Mouse (Mus musculus) bone marrow, adult 2 months (tissue): Measurements from ENCODE around the gene Gm14862. TPM values are rescaled to one million over a fixed set of nuclear protein-coding genes. Genes with fewer than 3 reads are reported as not detected.
"Not testable (repeated sequence)": the region's sequence is repeated elsewhere in the genome, so short reads cannot be mapped to it uniquely, and the experiment has no call there.

ENCODE experiments used
- H3K27ac ChIP-seq: fragments of 200-500 bp; 2 replicates; pipeline ENCODE4 v1.5.1; 2012; ENCODE audit warnings: low read depth, mild to moderate bottlenecking, control low read depth, inconsistent platforms, low read length; ENCODE audit not compliant: control insufficient read depth, poor library complexity, insufficient read depth
- H3K4me1 ChIP-seq: fragments of 200-500 bp; 2 replicates; pipeline ENCODE4 v1.6.1; 2011; ENCODE audit warnings: low read length; ENCODE audit not compliant: control insufficient read depth, insufficient read depth
- H3K4me3 ChIP-seq: fragments of 200-500 bp; replicated peaks from 2 replicates; pipeline ENCODE3; 2011; ENCODE audit warnings: mild to moderate bottlenecking, low read depth, low read length, control low read depth; ENCODE audit not compliant: control insufficient read depth
- CTCF ChIP-seq: fragments of 200-500 bp; IDR thresholded peaks from 2 replicates; pipeline ENCODE4 v1.5.1; 2011; ENCODE audit warnings: low read length, control low read depth; ENCODE audit not compliant: control insufficient read depth, insufficient read depth
- POLR2A ChIP-seq: fragments of 200-500 bp; IDR thresholded peaks from 2 replicates; pipeline ENCODE4 v1.6.1; 2011; ENCODE audit warnings: low read depth, mild to moderate bottlenecking, control low read depth, low read length, borderline replicate concordance; ENCODE audit not compliant: control insufficient read depth
- WGBS: fragments of 180-500 bp; shearing (Covaris S2); methylation state at CpG from one replicate; pipeline ENCODE4 v1.1.7; 2018; 5-methylcytosine and 5-hydroxymethylcytosine counted together
- polyA plus RNA-seq: library from polyadenylated mRNA; stranded (reverse); fragments of >200 nt; gene quantifications from 2 replicates; pipeline ENCODE4 v1.2.4, GENCODE M21; 2011; ENCODE audit warnings: low replicate concordance; ENCODE audit not compliant: missing spikeins, insufficient read depth, insufficient read length

The Gm14862 gene
- 2.9 TPM in 1 of 2 replicates, not detected in the other for polyA plus RNA-seq

DNA sequence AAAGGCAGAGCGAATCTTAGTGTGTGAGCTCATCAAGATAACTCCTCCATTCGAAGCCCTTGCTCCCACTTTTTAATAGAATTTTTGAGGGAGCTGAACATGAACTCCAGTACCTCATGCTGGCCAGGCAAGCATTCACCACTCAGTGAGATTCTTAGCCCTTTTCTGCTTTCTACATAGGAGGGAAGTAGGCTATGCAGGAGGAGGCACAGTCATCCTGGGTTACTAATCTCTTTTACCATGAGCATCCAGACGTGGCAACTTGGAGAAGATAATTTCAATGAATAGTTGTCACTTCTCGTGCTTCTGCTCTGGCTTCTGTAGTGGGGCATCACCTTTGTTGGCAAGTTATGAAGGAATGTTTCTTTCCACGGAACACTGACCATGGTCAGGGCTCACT lies at the start of gene Gm14862:
TSS of gene Gm14862 (minus strand) at position 134 of the 400 bp plus-strand sequence.
- no peaks in the 10 kb centered on the region for H3K4me1 ChIP-seq
- H3K4me3 ChIP-seq: peak within 1 kb of the TSS; percentile 34
- H3K27ac ChIP-seq: no peak within 1 kb of the TSS
- no peak for TF ChIP-seq POLR2A
- no peak for TF ChIP-seq CTCF
- WGBS: 65% methylated on average over 5 of the region's 5 CpGs

DNA sequence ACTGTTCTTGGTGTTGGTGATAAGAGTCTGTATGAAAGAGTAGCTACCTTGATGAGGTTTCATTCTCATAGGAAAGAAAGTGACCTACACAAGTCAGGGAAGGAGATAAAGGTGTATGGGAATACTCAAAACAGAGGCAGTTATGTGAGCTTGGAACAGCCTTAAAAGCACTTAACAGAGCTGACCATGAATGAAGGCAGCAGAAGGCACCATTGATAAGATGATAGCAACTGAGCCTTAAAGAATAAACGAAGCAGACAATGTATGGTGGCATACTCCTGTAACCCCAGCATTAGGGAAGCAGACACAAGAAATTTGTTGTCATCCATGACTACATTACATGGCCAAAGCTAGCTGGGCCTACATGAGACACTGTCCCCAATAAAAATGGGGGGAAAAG lies 46.8 kb upstream of the Gm14862 start:
- no peak overlapping the region for H3K27ac ChIP-seq
- TF ChIP-seq CTCF: no peak
- TF ChIP-seq POLR2A: no peak
- WGBS: 67% methylated on average over 1 of the region's 1 CpGs
- H3K4me1 ChIP-seq: no peaks in the 10 kb centered on the region; the same call in 1 of the 2 replicates
- no peak overlapping the region for H3K4me3 ChIP-seq

DNA sequence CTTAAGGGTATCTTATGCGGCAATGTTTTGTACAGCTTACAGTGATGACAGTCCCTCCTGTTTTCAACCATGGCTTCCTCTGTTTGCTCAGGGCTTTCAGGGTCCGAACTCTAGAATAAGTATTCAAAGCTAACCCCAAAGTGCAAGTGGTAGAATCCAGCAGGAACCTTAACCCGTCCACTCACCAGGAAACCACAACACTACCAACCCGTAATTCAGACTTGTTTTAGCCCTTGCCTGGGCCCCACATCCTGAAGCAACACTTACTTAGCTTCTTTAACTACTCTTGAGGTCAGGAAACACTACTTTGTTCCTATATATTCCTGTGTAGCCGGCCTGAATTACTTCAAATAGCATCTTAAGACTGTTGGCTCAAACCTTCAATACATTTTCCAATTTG lies 46.1 kb upstream of the Gm14862 start:
- WGBS: 35% methylated on average over 5 of the region's 5 CpGs
- Histone ChIP-seq H3K4me1 (no peaks in the 10 kb centered on the region; the same call in 1 of the 2 replicates), H3K4me3 (no peak overlapping the region), H3K27ac (no peak overlapping the region)
- TF ChIP-seq CTCF (no peak), POLR2A (no peak)

DNA sequence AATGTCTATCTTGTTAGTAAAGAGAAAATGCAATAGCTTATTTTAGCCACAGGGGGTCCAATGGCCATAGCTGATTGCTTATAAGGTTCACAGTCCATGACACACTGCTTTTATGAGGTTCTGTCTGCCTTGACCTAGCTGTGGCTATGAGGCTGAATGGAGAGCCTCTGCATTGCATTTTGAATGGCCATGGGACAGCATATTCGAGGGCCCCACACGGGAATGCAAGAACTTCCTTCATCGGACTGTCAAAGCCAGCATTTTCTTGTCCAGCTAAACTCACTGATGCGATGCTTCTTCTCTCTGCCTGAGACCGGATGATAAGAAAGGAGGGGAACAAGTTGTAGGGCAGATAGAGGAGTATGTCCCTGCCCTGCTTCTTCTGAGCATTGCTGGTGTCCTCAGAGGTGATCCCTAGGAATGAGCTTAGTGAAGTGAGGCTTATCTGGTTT lies 41.7 kb upstream of the Gm14862 start:
- no peaks in the 10 kb centered on the region for H3K4me1 ChIP-seq
- TF ChIP-seq POLR2A (no peak), CTCF (no peak)
- H3K4me3 ChIP-seq: peak overlapping the region; percentile 14
- peak overlapping the region; percentile 84 for H3K27ac ChIP-seq
- WGBS: 67% methylated on average over 5 of the region's 5 CpGs

DNA sequence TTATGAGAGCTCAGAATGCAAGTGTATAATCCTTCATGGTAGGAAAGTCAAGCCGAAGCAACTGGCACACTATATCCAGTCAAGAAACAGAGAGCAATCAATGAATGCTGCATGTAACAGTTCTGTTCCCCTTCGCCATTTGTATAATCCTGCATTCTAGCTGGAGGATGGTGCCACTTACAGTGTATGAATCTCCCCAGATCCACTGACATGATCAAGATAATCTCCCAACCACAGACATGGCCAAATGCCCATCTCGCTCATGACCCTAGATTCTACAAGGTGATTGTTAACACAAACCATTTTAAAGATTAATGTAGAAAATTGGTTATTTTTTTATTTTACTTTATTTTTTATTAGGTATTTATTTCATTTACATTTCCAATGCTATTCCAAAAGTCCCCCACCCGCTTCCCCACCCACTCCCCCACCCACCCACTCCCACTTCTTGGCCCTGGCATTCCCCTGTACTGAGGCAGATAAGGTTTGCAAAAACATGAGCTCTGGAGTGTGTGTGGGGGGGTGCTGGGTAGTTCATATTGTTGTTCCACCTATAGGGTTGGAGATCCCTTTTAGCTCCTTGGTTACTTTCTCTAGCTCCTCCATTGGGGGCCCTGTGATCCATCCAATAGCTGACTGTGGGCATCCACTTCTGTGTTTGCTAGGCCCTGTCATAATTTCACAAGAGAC lies 36.6 kb upstream of the Gm14862 start:
- 74% methylated on average over 4 of the region's 4 CpGs for WGBS
- not testable (repeated sequence) for H3K4me3 ChIP-seq, H3K4me1 ChIP-seq, H3K27ac ChIP-seq

- not testable (repeated sequence) for H3K4me1 ChIP-seq, H3K4me3 ChIP-seq, H3K27ac ChIP-seq
- WGBS: no CpG with 5 or more reads among the region's 1 CpGs
Observed at GRCm38 (mm10) chrX:9283464-9283863, 26.8 kb upstream of the Gm14862 start, which contains the start of gene H2al1m. TSS of gene H2al1m (plus strand) at chrX:9283764.

DNA sequence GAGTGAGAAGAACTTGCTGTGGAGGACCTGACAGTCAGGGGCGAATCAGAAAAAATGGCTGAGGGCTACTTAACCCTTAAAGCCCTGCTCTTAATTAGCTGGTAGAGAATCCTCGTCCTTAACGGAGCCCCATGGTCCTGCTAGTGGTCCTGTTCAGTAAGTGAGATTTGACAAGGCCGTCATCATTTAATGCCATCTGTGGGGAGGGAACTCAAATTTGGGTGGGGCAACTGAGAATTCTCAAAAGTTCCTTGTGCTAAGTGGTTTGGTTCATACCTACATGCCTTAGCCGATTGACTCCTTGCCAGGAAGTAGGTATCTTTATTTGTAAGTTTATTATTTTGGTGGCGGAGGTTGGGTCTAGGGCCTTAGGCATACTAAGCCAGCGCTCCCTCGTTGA lies 17.6 kb upstream of the Gm14862 start:
- 49% methylated on average over 8 of the region's 8 CpGs for WGBS
- Histone ChIP-seq H3K4me1 (no peaks in the 10 kb centered on the region; the same call in 1 of the 2 replicates), H3K27ac (peak overlapping the region; percentile 43; the same call in 1 of the 2 replicates), H3K4me3 (peak overlapping the region; percentile 50)
- TF ChIP-seq CTCF (no peak), POLR2A (no peak)

GRCm38 (mm10) chrX:9273377-9274002 lies 16.8 kb upstream of the Gm14862 start:
- peak overlapping the region; percentile 62 for H3K4me3 ChIP-seq
- 31% methylated on average over 12 of the region's 12 CpGs for WGBS
- H3K27ac ChIP-seq: peak overlapping the region; percentile 96
- TF ChIP-seq CTCF (no peak), POLR2A (no peak)
- no peaks in the 10 kb centered on the region; the same call in 1 of the 2 replicates for H3K4me1 ChIP-seq
